Mouse (Mus musculus) ovary, postnatal 10 days (tissue): ENCODE data around the gene Gm765.

Experiments used
- DNase-seq: peaks from one replicate; pipeline ENCODE4 v3.0.0; 2022; ENCODE audit warnings: low spot score

The Gm765 gene

DNA sequence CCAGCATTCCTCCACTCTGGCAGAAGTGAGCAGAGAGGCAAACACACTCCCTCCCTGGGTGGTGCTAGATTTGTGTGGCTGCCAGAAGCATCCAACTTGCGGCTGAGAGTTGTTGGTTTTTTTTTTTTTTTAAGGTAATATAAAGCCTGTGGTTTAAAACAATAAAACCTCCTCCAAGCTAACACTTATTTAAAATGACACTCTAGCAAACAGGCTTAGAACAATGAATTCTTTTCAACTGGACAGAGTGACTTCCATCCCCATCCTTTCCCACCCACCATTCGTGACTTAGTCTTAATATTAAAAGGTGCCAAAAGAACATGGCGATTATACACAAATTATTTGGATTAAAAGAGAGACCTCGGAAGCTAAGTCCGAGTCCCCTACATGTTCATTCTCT is at the start of gene Gm765:
Gm765 (minus strand) TSS at position 101 of the 400 bp plus-strand sequence.
- DNase-seq: no peak

DNA sequence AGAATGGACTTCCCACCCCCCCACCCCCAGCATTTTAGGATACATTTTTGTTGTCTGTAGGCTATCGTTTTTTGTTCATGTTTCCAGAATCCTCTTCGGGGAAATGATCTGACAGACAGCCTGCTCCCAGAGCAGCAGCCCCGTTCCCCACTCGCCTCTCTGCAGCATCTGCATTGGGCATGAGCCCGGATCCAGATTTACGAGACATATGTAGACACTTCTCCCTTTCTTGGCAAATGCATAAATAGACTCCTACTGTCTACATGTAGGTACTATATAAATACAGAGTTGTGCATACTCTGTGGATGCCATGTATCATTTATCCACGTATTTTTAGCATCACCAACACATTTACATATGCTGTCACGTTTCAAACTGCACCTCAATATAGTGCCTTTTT is 42.9 kb upstream of the Gm765 start:
- DNase-seq: no peak

DNA sequence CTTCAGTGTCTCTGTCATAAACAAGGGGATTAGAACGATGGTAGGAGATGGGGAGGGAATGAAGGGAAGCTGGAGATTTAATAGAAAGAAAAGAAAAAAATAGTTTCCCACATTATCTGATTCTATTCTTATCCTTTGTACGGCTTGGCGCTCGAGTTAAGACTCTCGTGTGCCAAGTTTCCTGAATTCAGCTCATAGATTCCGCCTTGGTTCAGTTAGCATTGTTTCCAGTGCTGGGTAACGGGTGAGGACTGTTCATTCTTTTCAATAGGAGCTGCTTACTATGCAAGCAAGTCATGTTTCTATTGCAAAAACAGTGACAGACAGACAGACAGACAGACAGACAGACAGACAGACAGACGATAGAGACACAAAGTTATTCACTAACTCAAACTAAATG is 41.9 kb upstream of the Gm765 start:
- DNase-seq: no peak

DNA sequence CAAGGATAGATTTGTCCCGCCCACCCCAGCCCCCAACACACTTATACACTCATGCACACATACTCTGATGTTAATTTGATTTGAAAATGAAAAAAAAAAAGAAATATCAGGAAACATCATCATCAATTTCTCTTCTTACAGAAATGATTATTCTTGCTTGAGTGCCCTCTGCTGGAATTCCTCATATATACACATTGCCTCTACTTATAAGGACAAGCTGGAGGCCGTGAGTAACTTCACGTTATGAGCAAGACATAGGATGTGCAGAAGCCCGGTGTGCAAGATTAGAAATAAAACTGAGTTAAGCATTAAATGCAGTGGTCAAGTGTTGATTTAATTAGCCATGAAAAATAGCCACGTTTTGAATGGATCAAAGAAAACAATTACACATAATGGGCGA is 40.9 kb upstream of the Gm765 start:
- no peak for DNase-seq

DNA sequence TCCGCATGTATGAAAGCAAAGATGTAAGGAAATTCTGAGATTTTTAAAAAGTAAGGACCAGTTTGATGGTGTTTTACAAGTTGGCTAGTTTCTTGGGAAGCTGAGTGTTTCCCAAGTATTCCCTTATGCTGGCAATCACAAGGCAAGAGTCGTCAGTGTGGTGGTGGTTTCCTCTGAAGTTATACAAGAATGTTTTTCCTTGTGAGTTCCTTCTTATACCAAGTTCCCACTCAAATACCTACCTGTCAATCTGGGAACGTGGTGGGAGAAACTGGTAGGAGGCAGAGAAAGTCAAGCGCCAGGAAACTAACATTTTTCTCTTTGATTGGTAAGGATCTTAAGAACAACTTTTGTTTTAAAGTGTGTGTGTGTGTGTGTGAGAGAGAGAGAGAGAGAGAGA is 23.6 kb upstream of the Gm765 start:
- no peak for DNase-seq

DNA sequence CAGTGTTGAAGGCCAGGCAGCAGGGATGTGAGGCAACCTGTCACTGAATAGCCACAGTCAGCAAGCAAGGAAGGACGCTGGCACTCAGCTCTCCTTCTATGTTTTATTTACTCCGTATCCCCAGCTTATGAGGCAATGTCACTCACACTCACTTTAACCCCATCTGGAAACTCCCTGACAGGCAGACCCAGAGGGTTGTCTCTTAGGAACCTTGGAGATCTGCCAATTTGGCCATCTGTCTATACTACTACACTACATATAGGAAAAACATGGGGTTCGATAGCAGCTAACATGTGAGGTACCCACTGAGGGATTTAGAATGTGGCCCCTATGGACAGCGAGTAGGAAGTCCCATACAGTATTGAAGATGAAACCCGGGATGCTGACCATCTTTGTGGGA is 12.7 kb upstream of the Gm765 start:
- DNase-seq: no peak

DNA sequence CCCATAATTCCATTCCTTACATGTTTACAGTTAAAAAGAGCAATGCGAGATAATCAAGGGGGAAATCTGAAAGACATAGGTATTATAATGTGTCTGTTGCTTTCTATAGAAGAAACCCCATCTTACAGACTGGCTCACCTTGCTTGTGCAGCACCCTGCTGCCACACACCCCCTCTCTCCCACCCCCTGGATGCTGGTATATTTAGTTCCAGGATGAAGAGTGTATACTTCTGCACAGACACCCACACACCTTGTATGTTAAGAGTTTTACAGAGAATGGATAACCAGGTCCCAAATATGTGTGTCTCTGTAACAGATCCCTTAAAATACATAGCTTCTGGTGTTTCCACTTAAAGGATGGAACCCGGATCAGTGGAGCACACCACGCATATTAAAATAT is 10.7 kb upstream of the Gm765 start:
- DNase-seq: no peak

DNA sequence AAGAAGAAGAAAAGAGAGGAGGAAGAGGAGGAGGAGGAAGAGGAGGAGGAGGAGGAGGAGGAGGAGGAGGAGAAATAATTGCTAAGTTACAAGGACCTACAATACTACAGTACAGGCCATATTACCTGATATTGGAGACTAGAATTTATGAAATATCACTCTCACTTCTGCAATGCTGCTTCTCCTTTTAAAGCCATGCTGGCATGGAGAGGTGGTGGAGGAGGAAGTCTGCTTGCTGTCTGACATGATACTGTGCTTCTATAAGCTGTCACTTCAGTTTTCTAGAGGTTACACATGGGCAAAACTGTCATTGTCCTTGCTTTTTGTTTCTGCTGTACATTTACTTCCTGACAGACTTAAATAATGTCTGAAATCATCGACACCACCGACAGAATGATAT is 9.8 kb downstream of the Gm765 start:
- no peak for DNase-seq

DNA sequence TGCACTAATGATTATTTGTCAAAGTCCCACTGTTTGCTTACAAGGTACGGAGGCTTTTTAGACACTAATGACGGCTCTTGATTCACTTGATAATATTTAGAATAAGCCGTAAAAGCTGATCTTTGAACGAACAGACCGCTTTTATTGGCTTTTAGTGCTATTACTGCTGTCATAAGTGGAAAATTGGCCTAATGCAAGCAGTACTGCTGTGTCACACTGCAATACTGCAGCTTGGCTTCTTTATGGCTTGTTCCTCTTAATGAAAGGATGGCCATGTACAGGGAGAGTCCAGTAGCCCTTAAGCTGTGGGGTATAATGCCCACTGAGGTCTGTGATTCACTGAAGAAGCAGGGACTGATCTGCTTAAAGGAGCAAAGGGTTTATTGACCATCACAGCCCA is 30.9 kb downstream of the Gm765 start:
- DNase-seq: no peak

DNA sequence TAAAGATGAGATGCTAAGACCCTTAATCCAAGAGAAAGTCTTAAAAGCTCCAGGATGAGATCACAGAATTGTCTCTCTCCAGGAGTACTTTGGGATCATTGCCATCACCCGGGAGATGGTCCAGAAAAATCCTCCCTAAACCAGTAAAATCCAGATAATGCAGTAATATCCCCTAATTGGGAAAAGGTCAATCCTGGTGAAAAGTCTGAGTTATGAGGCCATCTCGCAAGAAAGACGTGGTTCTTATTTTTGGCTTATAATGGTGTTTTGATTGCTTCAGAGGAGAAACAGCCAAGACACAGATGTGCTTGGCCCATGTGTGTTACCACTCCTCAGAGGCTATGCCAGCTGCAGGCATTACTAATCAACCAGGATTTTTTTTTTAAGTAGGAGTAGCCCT is 34.9 kb downstream of the Gm765 start:
- peak; percentile 21 for DNase-seq

DNA sequence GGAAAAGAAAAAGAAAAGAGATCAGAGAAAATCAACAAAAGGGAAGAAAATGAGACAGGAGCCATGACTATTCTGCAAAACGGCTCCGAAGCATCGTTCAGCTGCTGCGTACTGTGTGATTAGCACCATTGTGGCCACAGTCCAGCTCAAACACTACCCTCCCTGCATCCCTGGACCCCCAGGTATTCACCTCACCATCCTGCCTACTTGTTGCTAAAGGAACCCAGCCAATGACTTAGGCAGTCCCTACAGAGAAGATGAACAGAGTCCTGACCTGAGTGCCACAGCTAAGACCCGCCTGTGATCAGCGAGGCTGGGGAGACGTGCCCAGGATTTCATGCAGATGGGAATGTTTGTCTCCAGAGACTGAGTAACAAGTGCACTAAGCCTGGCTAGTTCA is 35.4 kb downstream of the Gm765 start:
- DNase-seq: peak; percentile 2

DNA sequence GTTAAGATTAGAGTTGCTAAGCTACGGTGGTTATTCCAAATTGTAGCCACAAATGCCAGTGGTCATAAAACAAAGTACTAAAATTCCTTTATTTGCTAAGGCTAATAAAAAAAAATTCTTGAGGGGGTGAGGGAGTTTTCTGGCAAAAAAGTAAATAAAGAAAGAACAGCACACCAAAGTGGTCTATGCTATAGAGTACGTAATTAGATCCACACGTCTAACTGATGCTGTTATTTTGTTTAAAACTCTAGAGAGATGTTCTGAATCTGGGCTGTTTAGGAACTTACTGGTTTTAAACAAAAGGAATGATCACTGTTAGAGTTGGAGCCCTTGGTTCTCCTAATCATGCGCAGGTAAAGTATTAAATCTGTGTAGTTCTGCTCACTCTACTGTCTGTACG is 50.5 kb downstream of the Gm765 start:
- DNase-seq: no peak

DNA sequence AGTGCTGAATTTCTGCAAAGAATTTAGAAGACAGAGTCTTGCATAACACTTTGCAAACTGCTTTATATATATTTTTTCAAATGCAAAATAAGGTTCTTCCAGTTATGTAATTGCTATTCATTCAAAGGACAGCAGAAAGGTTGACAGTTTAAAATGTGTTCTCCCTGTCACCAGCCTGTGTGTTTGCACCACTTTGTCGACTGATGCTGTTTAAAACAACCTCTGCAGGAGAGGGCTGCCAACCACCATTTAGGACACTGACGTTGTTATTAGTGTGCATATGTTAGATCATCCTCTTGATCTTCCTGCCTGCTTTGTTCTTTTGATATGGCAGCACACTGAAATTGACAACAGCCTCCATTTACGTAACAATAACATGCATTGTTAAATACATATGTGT is 54.2 kb downstream of the Gm765 start:
- DNase-seq: no peak

DNA sequence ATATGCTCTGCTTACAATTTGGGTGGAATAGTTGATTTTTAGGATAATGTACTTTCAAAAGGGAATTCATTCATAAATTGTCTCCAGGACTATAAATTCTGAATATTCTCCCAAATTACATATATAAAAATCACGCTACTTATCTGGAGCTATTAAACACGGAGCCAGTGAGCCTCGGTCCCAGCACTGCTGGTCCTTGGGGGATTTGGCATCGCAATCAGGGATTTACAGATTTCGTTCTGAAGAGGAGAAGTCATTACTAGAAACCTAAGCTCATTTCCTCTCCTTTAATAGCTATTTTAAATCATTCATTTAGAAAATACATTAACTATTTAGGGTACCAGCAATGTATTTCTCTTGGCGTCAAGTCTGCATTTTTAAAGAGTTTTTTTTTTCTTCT is 55.0 kb downstream of the Gm765 start:
- DNase-seq: no peak

DNA sequence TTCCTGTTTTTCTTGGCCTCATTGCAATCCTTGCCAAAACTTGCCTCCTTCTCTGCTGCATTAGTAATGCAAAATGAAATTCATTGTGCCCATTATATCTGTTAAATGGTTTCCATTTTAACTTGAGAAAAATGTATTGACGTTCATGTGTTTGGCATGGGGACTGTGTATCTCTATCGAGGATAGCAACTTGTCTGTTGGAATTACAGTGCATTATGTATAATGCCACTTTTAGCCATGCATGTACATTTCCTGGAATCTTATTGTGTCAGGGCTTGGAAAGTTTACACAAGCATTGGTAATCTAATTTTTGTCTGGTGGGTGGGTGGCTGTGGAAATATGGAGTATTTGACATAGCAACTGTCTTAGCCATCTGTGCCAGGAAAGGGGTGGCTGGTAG is 57.4 kb downstream of the Gm765 start:
- no peak for DNase-seq

DNA sequence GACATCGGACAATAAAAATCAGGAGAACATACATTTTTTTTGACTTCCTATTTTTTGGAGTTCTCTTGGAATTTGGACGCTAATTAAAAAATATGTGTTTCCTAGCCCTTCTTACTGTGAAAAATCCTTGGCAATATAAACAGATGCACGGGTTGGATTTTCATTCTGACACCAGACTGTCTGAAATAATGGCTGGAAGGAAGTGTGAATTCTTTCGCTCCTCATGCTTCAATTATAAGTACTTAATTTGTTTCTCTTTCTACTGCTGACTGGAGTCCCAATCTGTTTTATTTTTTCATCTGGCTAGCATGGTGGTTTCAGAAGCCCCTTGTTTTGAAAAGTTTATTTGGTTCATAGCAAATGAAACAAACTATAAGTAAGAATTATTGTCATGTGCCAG is 59.8 kb downstream of the Gm765 start:
- no peak for DNase-seq

DNA sequence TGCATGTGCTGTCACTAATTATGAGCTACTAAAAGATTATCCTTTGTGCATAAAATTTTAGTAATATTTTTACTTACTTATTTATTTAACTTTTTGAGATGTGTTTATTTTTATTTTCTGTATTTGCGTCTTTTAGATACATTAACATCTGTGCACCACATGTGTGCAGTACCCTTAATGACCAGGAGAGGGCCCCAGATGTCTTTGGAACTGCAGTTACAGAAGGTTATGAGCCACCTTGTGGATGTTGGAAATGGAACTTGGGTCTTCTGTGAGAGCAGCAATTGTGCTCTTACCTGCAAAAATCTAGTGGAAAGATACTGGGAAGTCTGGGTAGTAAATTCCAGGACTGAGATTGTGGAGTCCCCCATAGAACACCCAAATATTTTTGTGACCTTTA is 71.0 kb downstream of the Gm765 start:
- DNase-seq: peak; percentile 28

DNA sequence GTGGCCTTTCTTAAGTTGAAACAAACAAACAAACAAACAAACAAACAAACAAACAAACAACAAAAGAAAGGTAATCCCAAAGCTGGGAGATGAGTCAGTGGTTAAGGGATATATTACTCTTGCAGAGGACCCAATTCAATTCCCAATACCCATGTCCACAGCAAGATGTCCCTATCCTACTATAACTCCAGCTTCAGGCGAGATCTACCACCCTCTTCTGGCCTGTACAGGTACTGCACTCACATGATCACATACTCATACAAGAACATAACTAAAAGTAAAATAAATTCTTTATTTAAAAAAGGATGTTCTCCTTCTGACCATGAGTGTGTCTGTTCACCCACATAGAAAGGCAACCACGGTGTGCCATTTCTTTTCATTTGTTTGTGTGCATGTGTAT is 79.6 kb downstream of the Gm765 start:
- no peak for DNase-seq

DNA sequence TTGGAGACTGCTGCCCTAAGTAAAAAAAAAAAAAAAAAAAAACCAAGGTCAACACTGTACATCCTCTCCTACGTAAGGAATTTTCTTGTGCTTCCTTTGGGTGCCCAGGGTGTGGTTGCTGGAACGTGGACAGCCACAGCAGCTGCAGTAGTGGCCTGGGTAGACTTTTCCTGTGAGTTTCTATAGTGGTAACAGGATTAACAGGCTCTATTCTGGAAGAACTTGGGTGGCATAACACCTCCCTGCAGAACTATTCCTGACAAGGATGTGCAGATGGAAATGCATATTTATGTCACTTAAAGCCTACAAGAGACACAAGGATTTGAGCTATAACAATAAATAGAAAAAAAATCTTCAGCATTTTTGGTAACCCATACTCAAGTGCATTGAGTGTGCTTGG is 83.5 kb downstream of the Gm765 start:
- DNase-seq: no peak

DNA sequence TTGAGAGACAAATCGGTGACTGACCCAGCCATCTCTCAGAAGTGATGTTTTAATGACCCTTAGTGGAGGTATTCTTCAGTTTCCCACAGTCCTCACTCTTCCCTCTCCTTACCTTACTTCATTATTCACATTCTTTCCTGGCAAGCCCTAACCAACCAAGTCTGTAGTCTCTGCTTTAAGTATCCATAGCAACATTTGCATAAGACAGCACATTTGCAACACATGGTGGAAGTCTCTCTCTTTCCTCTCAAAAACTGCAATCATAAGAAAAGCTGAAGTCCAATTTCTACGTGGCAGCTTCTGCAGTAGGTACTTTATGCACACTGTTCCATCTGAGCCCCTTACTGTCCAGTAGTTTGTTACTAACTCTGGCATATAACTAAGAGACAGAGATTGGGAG is 96.1 kb downstream of the Gm765 start:
- no peak for DNase-seq

DNA sequence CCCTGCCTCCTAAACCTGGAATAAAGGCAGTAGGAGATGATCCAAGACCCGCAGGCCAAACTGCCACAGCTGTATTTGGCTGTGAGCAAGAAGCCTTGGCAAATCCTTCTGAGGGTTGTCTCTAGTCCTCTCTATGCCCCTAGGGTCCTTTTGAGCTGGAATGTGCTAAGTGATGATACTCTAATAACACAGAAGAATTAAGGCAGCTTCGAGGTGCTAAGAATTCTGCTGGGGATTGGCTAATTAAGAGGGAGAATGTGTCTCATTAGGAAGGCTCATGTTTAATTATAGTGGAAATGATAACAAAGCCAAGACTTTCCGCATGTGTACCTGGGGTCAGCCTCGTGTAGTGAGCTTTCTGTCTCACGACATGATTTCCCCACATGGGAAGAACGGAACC is 99.4 kb downstream of the Gm765 start:
- DNase-seq: no peak

DNA sequence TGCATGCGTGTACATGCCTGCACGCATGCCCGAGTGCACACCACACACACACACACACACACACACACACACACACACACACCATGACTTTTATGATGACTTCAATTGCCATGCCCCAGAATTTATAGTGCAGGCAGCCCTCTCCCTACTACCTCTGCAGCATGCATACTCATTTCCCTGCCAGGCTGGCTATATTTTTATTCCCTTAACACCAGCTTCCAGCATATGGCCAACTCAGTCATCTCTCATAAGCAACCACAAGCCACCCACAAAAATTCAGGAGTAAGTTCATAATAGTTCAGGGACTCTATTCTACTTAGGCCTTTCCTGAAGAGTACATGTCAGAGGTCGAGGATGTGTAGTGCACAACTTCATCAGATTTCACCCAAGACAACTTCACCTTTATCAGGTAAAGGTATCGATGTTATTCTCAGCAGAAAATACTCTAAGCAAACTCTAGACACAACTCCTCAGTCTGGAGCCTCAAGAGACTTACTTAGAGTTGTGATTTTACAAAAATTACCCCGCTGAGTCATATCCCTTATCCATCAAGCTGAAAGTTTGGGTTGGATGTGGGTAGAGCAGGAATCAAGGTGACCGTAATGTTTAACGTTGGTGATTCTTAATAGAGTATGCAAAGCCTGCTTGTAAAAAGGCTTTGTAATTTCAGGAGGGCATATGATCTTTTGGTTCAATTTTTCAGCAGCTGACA is 101.8 kb downstream of the Gm765 start:
- no peak for DNase-seq

DNA sequence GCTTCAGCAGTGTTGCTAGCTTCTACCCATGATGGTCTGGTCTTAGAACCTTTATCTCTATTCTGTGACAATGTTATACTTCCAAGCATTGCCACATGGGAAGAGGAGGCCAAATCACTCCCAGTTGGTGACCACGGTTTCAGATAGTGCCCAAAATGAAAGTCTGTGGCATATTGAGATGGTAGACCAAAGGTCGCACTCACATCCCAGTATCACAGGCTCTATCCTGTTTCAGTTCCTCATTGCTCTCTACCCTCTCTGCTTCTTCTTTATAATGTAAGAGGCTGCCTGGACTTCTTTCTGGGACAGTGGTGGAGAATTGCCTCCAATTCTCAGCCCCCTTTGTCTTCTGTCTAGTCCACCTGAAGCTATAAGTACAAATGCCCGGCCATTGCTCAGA is 108.5 kb downstream of the Gm765 start:
- DNase-seq: no peak

DNA sequence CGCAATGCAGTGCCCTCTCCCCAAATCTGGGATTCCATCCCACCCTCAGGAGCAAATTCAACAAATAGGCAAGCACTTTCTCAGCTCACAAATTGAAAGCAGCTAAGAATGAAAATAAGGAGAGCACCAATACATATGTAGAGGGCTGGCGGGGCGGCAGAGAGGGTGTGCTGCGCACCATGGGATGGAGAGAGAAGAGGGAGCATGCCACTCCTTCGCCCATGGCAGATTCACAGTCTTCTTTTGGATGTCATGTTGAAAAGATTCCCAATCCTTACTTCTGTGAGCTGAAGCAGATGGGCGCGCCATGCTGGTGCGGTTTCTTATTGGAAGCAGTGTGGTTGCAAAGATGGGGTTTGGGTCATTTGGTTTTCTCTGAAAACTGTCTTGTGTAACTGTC is 118.6 kb downstream of the Gm765 start:
- DNase-seq: no peak

DNA sequence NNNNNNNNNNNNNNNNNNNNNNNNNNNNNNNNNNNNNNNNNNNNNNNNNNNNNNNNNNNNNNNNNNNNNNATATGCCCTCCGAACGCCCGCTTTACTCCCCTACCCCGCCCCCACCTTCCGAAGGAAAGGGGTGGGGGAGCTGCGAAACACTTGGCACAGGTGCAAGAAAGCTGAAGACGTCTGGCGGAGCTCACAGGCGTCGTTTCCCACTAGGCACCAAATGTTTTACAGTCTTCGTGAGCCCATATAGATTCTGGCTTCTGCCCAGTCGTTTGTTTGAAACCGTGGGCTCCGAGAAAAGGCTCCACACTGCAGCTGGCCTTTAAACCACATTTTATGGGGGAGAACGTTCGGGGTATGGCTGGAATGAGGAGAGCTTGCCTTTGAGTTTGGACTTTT is 120.6 kb downstream of the Gm765 start:
- DNase-seq: no peak
